Mouse (Mus musculus) cerebellum, adult 11-12 months (tissue): ENCODE measurements around the gene Ethe1.
"Not testable (repeated sequence)": the region's sequence is repeated elsewhere in the genome, so short reads cannot be mapped to it uniquely, and the experiment has no call there.

Source experiments
- DNase-seq: peaks from one replicate; pipeline ENCODE4 v3.0.0; 2022

Ethe1 gene

GRCm38 (mm10) chr7:24617763-24618162 is 30.4 kb downstream of the Ethe1 start:
- no peak for DNase-seq

- DNase-seq, result not testable (repeated sequence)
Measured at GRCm38 (mm10) chr7:24618374-24618773, 31.0 kb downstream of the Ethe1 start.

GRCm38 (mm10) chr7:24619671-24620397 is 32.5 kb downstream of the Ethe1 start:
- DNase-seq, result no peak

GRCm38 (mm10) chr7:24621193-24621592 is 33.9 kb downstream of the Ethe1 start:
- no peak for DNase-seq

- DNase-seq, result no peak
Measured at GRCm38 (mm10) chr7:24622967-24623366, 35.6 kb downstream of the Ethe1 start.

GRCm38 (mm10) chr7:24628685-24629610 is 41.6 kb downstream of the Ethe1 start:
- peak; percentile 32 for DNase-seq

GRCm38 (mm10) chr7:24629672-24630071 is 42.3 kb downstream of the Ethe1 start:
- no peak for DNase-seq

- DNase-seq, result no peak
Measured at GRCm38 (mm10) chr7:24630116-24630880, 43.0 kb downstream of the Ethe1 start.

- no peak for DNase-seq
Measured at GRCm38 (mm10) chr7:24636264-24636663, 48.9 kb downstream of the Ethe1 start, which contains the start of gene Lypd3. Lypd3 (plus strand) TSS chr7:24636550.

- DNase-seq, result no peak
Measured at GRCm38 (mm10) chr7:24637046-24637445, 49.7 kb downstream of the Ethe1 start.

GRCm38 (mm10) chr7:24638026-24638856 is 50.9 kb downstream of the Ethe1 start:
- DNase-seq, result no peak

GRCm38 (mm10) chr7:24640450-24640849 is 53.1 kb downstream of the Ethe1 start:
- DNase-seq, result no peak

- no peak for DNase-seq
Measured at GRCm38 (mm10) chr7:24642491-24642890, 55.1 kb downstream of the Ethe1 start.

- no peak for DNase-seq
Measured at GRCm38 (mm10) chr7:24644492-24644891, 57.1 kb downstream of the Ethe1 start.

GRCm38 (mm10) chr7:24644996-24645395 is 57.7 kb downstream of the Ethe1 start:
- no peak for DNase-seq

GRCm38 (mm10) chr7:24646486-24646885 is 59.1 kb downstream of the Ethe1 start:
- DNase-seq, result no peak

- no peak for DNase-seq
Measured at GRCm38 (mm10) chr7:24653681-24654080, 66.3 kb downstream of the Ethe1 start.
